Mouse (Mus musculus): ENCODE measurements at regions not wholly inside any gene's neighbourhood (a gene's known extent, or its start where the extent isn't known, plus 50 kb on each side); places are given as distances from the start of the nearest gene placed in this dataset.

GRCm38 (mm10) chr4:64451442-64451841 lies 404.6 kb upstream of the Tnc start:
- TF ChIP-seq EP300 (IDR thresholded peaks at IDR 0.05; ENCODE audit: low read depth) (no peak), CTCF (IDR thresholded peaks at IDR 0.05; ENCODE audit: low read depth) (no peak)
